Mouse (Mus musculus): ENCODE measurements around the gene Nedd9. TPM values are rescaled to one million over a fixed set of nuclear protein-coding genes. Genes with fewer than 3 reads are reported as not detected.

Nedd9 gene
- total and polyA plus RNA-seq, 3 experiments, result 0.15 to 0.25 TPM; not detected in 1

- H3K4me1 ChIP-seq (ENCODE audit: control insufficient read depth in 1 of 2, insufficient read depth in 2 of 2, low read length in 2 of 2), result no peaks in the 10 kb centered on the region
- DNase-seq (ENCODE audit: low read depth, low spot score), result no peak
Measured at GRCm38 (mm10) chr13:41378462-41378861, 108.7 kb downstream of the Nedd9 start.

GRCm38 (mm10) chr13:41377856-41378255 is 109.3 kb downstream of the Nedd9 start:
- Histone ChIP-seq H3K79me2 (ENCODE audit: control insufficient read depth, insufficient read depth, low read length, poor library complexity) (no peaks in the 10 kb centered on the region), H3K27ac (ENCODE audit: control insufficient read depth, low read depth, low read length) (no peak overlapping the region), H3K36me3 (ENCODE audit: control insufficient read depth in 1 of 2, insufficient read depth in 2 of 2, low read length in 2 of 2) (no peaks in the 10 kb centered on the region), H3K9ac (ENCODE audit: control insufficient read depth, low read depth, low read length, poor library complexity, severe bottlenecking) (no peak overlapping the region), H3K4me3 (ENCODE audit: control insufficient read depth in 1 of 2, insufficient read depth in 1 of 2, low read depth in 2 of 2, low read length in 2 of 2) (no peak overlapping the region), H3K27me3 (ENCODE audit: control insufficient read depth in 1 of 2, insufficient read depth in 2 of 2, low read length in 2 of 2) (no peaks in the 10 kb centered on the region), H3K4me1 (ENCODE audit: control insufficient read depth in 1 of 2, insufficient read depth in 2 of 2, low read length in 2 of 2) (no peaks in the 10 kb centered on the region), H3K9me3 (replicated peaks; ENCODE audit: insufficient read depth, low read length) (no peaks in the 10 kb centered on the region)
- DNase-seq (ENCODE audit: low read depth, low spot score), result no peak
- TF ChIP-seq POLR2A (IDR thresholded peaks at IDR 0.05; ENCODE audit: control insufficient read depth in 1 of 2, insufficient read depth in 1 of 2, low read depth in 1 of 2, low read length in 2 of 2, poor library complexity in 1 of 2) (no peak), JUND (IDR thresholded peaks at IDR 0.05; ENCODE audit: low read depth, low read length) (no peak), MEF2A (IDR thresholded peaks at IDR 0.05; ENCODE audit: extremely low read depth, insufficient replicate concordance, low read depth, low read length, poor library complexity, severe bottlenecking) (no peak), POLR2AphosphoS5 (IDR thresholded peaks at IDR 0.05; ENCODE audit: borderline replicate concordance, low read depth, low read length) (no peak), MYB (IDR thresholded peaks at IDR 0.05; ENCODE audit: low read depth, low read length) (no peak), POLR2AphosphoS2 (IDR thresholded peaks at IDR 0.05; ENCODE audit: low read length) (no peak), GATA1 (IDR thresholded peaks at IDR 0.05; ENCODE audit: low read depth, low read length) (no peak), USF1 (IDR thresholded peaks at IDR 0.05; ENCODE audit: low read depth, low read length) (no peak), KAT2A (conservative IDR thresholded peaks at IDR 0.05; ENCODE audit: low read depth, low read length) (no peak), MYC (IDR thresholded peaks at IDR 0.05; ENCODE audit: low read depth, low read length) (no peak), SMC3 (IDR thresholded peaks at IDR 0.05; ENCODE audit: low read depth, low read length) (no peak), ZC3H11A (IDR thresholded peaks at IDR 0.05; ENCODE audit: low read depth, low read length) (no peak), CTCF (IDR thresholded peaks at IDR 0.05 in 2 of 3, conservative IDR thresholded peaks at IDR 0.05 in 1 of 3; ENCODE audit: control insufficient read depth in 1 of 3, insufficient read depth in 1 of 3, low read depth in 2 of 3, low read length in 3 of 3, poor library complexity in 1 of 3, severe bottlenecking in 1 of 3) (no peak), ZKSCAN1 (IDR thresholded peaks at IDR 0.05; ENCODE audit: low read depth, low read length) (no peak), TCF12 (IDR thresholded peaks at IDR 0.05; ENCODE audit: low read depth, low read length) (no peak)

More at GRCm38 (mm10) chr13:41378462-41378861, 108.7 kb downstream of the Nedd9 start:
- Histone ChIP-seq H3K79me2 (ENCODE audit: control insufficient read depth, insufficient read depth, low read length, poor library complexity) (no peaks in the 10 kb centered on the region), H3K9ac (ENCODE audit: control insufficient read depth, low read depth, low read length, poor library complexity, severe bottlenecking) (no peak overlapping the region), H3K36me3 (ENCODE audit: control insufficient read depth in 1 of 2, insufficient read depth in 2 of 2, low read length in 2 of 2) (no peaks in the 10 kb centered on the region), H3K4me3 (ENCODE audit: control insufficient read depth in 1 of 2, insufficient read depth in 1 of 2, low read depth in 2 of 2, low read length in 2 of 2) (no peak overlapping the region), H3K27ac (ENCODE audit: control insufficient read depth, low read depth, low read length) (no peak overlapping the region), H3K9me3 (replicated peaks; ENCODE audit: insufficient read depth, low read length) (no peaks in the 10 kb centered on the region), H3K27me3 (ENCODE audit: control insufficient read depth in 1 of 2, insufficient read depth in 2 of 2, low read length in 2 of 2) (no peaks in the 10 kb centered on the region)
- TF ChIP-seq MYC (IDR thresholded peaks at IDR 0.05; ENCODE audit: low read depth, low read length) (no peak), MAZ (IDR thresholded peaks at IDR 0.05; ENCODE audit: low read depth, low read length) (no peak)
